Mouse (Mus musculus): Measurements from ENCODE around the gene Gm21972. TPM values are rescaled to one million over a fixed set of nuclear protein-coding genes. Genes with fewer than 3 reads are reported as not detected.

The Gm21972 gene
- total and polyA plus RNA-seq, 3 experiments: 0.65 to 52.7 TPM; not detected in 1

DNA sequence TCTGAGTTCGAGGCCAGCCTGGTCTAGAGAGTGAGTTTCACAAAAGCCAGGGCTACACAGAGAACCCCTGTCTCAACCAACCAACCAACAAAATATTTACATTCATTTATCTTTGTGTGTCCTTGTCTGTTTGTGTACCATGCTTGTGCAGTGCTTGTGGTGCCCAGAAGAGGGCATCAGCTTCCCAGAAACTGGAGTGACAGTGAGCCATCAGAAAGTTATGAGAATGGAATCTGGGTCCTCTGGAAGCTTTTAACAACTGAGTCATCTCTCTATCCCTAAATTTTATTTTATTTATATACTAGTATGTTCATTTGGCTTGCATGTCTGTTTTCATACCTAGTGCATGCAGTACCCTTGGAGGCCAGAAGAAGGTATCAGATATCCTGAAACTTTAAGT, 19.2 kb downstream of the Gm21972 start:
- peaks cover 0 to 5% of the 10 kb centered on the region in 2 experiments; a peak in 2 of 4 replicates for H3K36me3 ChIP-seq (ENCODE audit: control insufficient read depth in 1 of 2, insufficient read depth in 2 of 2, low read length in 2 of 2)
- no peak for TF ChIP-seq GATA1 (IDR thresholded peaks at IDR 0.05; ENCODE audit: low read depth, low read length)
- peak; percentile 59 to 71 (median 68) for TF ChIP-seq CTCF (IDR thresholded peaks at IDR 0.05 in 2 of 3, conservative IDR thresholded peaks at IDR 0.05 in 1 of 3; ENCODE audit: control insufficient read depth in 1 of 3, insufficient read depth in 1 of 3, low read depth in 2 of 3, low read length in 3 of 3, poor library complexity in 1 of 3, severe bottlenecking in 1 of 3)
- TF ChIP-seq SMC3 (IDR thresholded peaks at IDR 0.05; ENCODE audit: low read depth, low read length): peak; percentile 55
- TF ChIP-seq RAD21 (IDR thresholded peaks at IDR 0.05; ENCODE audit: low read depth, low read length): peak; percentile 52
- TF ChIP-seq ZC3H11A (IDR thresholded peaks at IDR 0.05; ENCODE audit: low read depth, low read length): peak; percentile 39
- H3K27ac ChIP-seq (ENCODE audit: control insufficient read depth, low read depth, low read length): no peak overlapping the region
- H3K4me3 ChIP-seq (ENCODE audit: control insufficient read depth in 1 of 2, insufficient read depth in 1 of 2, low read depth in 2 of 2, low read length in 2 of 2): no peak overlapping the region
- no peaks in the 10 kb centered on the region for H3K9me3 ChIP-seq (replicated peaks; ENCODE audit: insufficient read depth, low read length)
- H3K27me3 ChIP-seq (ENCODE audit: control insufficient read depth in 1 of 2, insufficient read depth in 2 of 2, low read length in 2 of 2): no peaks in the 10 kb centered on the region
- peak; percentile 62 for DNase-seq (ENCODE audit: low read depth, low spot score)
- H3K79me2 ChIP-seq (ENCODE audit: control insufficient read depth, insufficient read depth, low read length, poor library complexity): no peaks in the 10 kb centered on the region; the same call in 1 of the 2 replicates
- H3K9ac ChIP-seq (ENCODE audit: control insufficient read depth, low read depth, low read length, poor library complexity, severe bottlenecking): no peak overlapping the region
- peaks cover 3 to 7% of the 10 kb centered on the region in 2 experiments; a peak in 2 of 4 replicates for H3K4me1 ChIP-seq (ENCODE audit: control insufficient read depth in 1 of 2, insufficient read depth in 2 of 2, low read length in 2 of 2)

DNA sequence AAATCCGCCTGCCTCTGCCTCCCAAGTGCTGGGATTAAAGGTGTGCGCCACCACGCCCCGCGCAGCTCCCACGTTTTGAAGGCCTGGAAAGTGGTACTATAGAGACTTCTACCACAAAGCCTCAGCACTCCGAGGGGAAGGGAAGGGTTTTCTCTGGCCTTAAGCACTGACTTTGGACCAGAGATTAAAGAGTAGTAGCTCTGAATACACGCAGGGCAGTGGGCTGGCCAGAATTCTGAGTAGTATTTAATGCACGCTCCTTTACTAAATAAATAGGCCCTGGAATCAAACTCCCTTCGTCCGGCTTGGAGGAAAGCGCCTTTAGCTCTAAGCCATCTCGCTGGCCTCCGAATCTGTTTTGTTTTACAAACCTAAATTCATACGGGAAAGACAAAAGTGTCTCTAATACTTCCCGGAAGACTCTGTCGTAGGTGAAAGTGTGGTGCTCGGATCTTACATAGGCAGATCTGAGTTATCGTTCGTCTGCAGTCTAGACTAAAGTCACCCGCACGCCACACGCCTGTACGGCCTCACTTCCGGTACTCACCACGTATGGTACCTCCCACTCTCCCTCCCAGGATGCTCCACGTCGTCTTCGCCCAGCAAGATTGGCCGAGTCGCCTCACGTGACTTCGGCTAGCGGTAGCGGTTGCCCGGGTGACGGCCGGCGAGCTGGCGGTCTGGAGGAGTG, 20.8 kb downstream of the Gm21972 start, which contains the start of gene Armc9:
Gene Armc9 (plus strand): TSS at position 648 of the 691 bp plus-strand sequence.
- Histone ChIP-seq H3K9ac (ENCODE audit: control insufficient read depth, low read depth, low read length, poor library complexity, severe bottlenecking) (peak within 1 kb of the TSS; percentile 81), H3K27ac (ENCODE audit: control insufficient read depth, low read depth, low read length) (peak within 1 kb of the TSS; percentile 94), H3K36me3 (ENCODE audit: control insufficient read depth in 1 of 2, insufficient read depth in 2 of 2, low read length in 2 of 2) (peaks cover 0 to 5% of the 10 kb centered on the region in 2 experiments; a peak in 2 of 4 replicates), H3K79me2 (ENCODE audit: control insufficient read depth, insufficient read depth, low read length, poor library complexity) (no peaks in the 10 kb centered on the region; the same call in 1 of the 2 replicates), H3K4me1 (ENCODE audit: control insufficient read depth in 1 of 2, insufficient read depth in 2 of 2, low read length in 2 of 2) (peaks cover 3 to 7% of the 10 kb centered on the region in 2 experiments; a peak in 2 of 4 replicates), H3K4me3 (ENCODE audit: control insufficient read depth in 1 of 2, insufficient read depth in 1 of 2, low read depth in 2 of 2, low read length in 2 of 2) (peak within 1 kb of the TSS; percentile 75 to 84), H3K27me3 (ENCODE audit: control insufficient read depth in 1 of 2, insufficient read depth in 2 of 2, low read length in 2 of 2) (no peaks in the 10 kb centered on the region), H3K9me3 (replicated peaks; ENCODE audit: insufficient read depth, low read length) (no peaks in the 10 kb centered on the region)
- peak; percentile 99 for DNase-seq (ENCODE audit: low read depth, low spot score)
- no peak for TF ChIP-seq MAFK (IDR thresholded peaks at IDR 0.05; ENCODE audit: borderline replicate concordance, low read depth, low read length)
- peak; percentile 98 for TF ChIP-seq MAX (IDR thresholded peaks at IDR 0.05; ENCODE audit: low read length)
- TF ChIP-seq ZKSCAN1 (IDR thresholded peaks at IDR 0.05; ENCODE audit: low read depth, low read length): no peak
- TF ChIP-seq UBTF (IDR thresholded peaks at IDR 0.05; ENCODE audit: borderline replicate concordance, insufficient read depth, low read depth, low read length): no peak
- no peak for TF ChIP-seq ZNF384 (IDR thresholded peaks at IDR 0.05; ENCODE audit: low read depth, low read length)
- TF ChIP-seq RAD21 (IDR thresholded peaks at IDR 0.05; ENCODE audit: low read depth, low read length): no peak
- no peak for TF ChIP-seq POLR2AphosphoS5 (IDR thresholded peaks at IDR 0.05; ENCODE audit: borderline replicate concordance, low read depth, low read length)
- peak; percentile 72 for TF ChIP-seq TCF12 (IDR thresholded peaks at IDR 0.05; ENCODE audit: low read depth, low read length)
- peak; percentile 40 for TF ChIP-seq TAL1 (IDR thresholded peaks at IDR 0.05; ENCODE audit: low read length)
- peak; percentile 99 for TF ChIP-seq USF1 (IDR thresholded peaks at IDR 0.05; ENCODE audit: low read depth, low read length)
- peak; percentile 89 for TF ChIP-seq NELFE (IDR thresholded peaks at IDR 0.05; ENCODE audit: low read depth, low read length)
- TF ChIP-seq KAT2A (conservative IDR thresholded peaks at IDR 0.05; ENCODE audit: low read depth, low read length): no peak; the same call in 1 of the 2 replicates
- TF ChIP-seq USF2 (IDR thresholded peaks at IDR 0.05; ENCODE audit: borderline replicate concordance in 1 of 2, insufficient read depth in 1 of 2, low read depth in 1 of 2, low read length in 2 of 2): peak; percentile 85 to 95; a peak in 3 of 4 replicates
- TF ChIP-seq ZMIZ1 (IDR thresholded peaks at IDR 0.05; ENCODE audit: low read depth, low read length): no peak
- TF ChIP-seq SMC3 (IDR thresholded peaks at IDR 0.05; ENCODE audit: low read depth, low read length): no peak
- TF ChIP-seq TBP (IDR thresholded peaks at IDR 0.05; ENCODE audit: low read depth, low read length): peak; percentile 92
- no peak for TF ChIP-seq ZC3H11A (IDR thresholded peaks at IDR 0.05; ENCODE audit: low read depth, low read length)
- no peak for TF ChIP-seq CHD1 (IDR thresholded peaks at IDR 0.05; ENCODE audit: low read depth, low read length)
- peak; percentile 96 for TF ChIP-seq MXI1 (IDR thresholded peaks at IDR 0.05; ENCODE audit: low read depth, low read length)
- TF ChIP-seq GABPA (IDR thresholded peaks at IDR 0.05; ENCODE audit: low read depth, low read length): no peak
- no peak for TF ChIP-seq CHD2 (IDR thresholded peaks at IDR 0.05; ENCODE audit: low read length)
- TF ChIP-seq RCOR1 (IDR thresholded peaks at IDR 0.05; ENCODE audit: low read depth, low read length): no peak
- peak; percentile 96 for TF ChIP-seq ELF1 (IDR thresholded peaks at IDR 0.05; ENCODE audit: low read depth, low read length)
- peak; percentile 64; the same call in 1 of the 2 replicates for TF ChIP-seq BHLHE40 (IDR thresholded peaks at IDR 0.05; ENCODE audit: borderline replicate concordance, low read depth, low read length)
- peak; percentile 75; the same call in 1 of the 2 replicates for TF ChIP-seq POLR2AphosphoS2 (IDR thresholded peaks at IDR 0.05; ENCODE audit: low read length)
- peak; percentile 78; the same call in 1 of the 2 replicates for TF ChIP-seq MYC (IDR thresholded peaks at IDR 0.05; ENCODE audit: low read depth, low read length)
- TF ChIP-seq GATA1 (IDR thresholded peaks at IDR 0.05; ENCODE audit: low read depth, low read length): no peak
- TF ChIP-seq MEF2A (IDR thresholded peaks at IDR 0.05; ENCODE audit: extremely low read depth, insufficient replicate concordance, low read depth, low read length, poor library complexity, severe bottlenecking): no peak

All from MEL (cell line).